Mouse (Mus musculus) kidney, embryonic 14.5 days (tissue): ENCODE data around the gene Scpep1. TPM values are rescaled to one million over a fixed set of nuclear protein-coding genes. Genes with fewer than 3 reads are reported as not detected.

Experiments
- ATAC-seq: fragments of 200-750 bp; cut with Nextera tagmentation; 2 replicates; pipeline ENCODE4 v1.8.0; 2017; ENCODE audit warnings: moderate number of reproducible peaks, mild to moderate bottlenecking, moderate TSS enrichment, moderate library complexity; ENCODE audit not compliant: low FRiP score, low TSS enrichment
- H3K27ac ChIP-seq: fragments of 300-500 bp; sonication (generic); 2 replicates; pipeline ENCODE4 v1.5.1; 2014; ENCODE audit warnings: low read depth, mild to moderate bottlenecking, low read length, moderate library complexity, mixed read lengths
- H3K27me3 ChIP-seq: fragments of 300-500 bp; sonication (generic); 2 replicates; pipeline ENCODE4 v1.6.1; 2014; ENCODE audit warnings: mild to moderate bottlenecking, low read length; ENCODE audit not compliant: control insufficient read depth, insufficient read depth
- H3K36me3 ChIP-seq: fragments of 300-500 bp; sonication (generic); 2 replicates; pipeline ENCODE4 v1.6.1; 2014; ENCODE audit warnings: low read length, mixed read lengths; ENCODE audit not compliant: control insufficient read depth, insufficient read depth
- H3K4me1 ChIP-seq: fragments of 300-500 bp; sonication (generic); 2 replicates; pipeline ENCODE4 v1.6.1; 2014; ENCODE audit warnings: low read length, mixed read lengths; ENCODE audit not compliant: control insufficient read depth, insufficient read depth
- H3K4me2 ChIP-seq: fragments of 300-500 bp; sonication (generic); replicated peaks from 2 replicates; pipeline ENCODE4 v1.6.1; 2014; ENCODE audit warnings: low read depth, mild to moderate bottlenecking, low read length
- H3K4me3 ChIP-seq: fragments of 300-500 bp; sonication (generic); 2 replicates; pipeline ENCODE4 v1.5.1; 2014; ENCODE audit warnings: mild to moderate bottlenecking, low read length
- H3K9ac ChIP-seq: fragments of 300-500 bp; sonication (generic); 2 replicates; pipeline ENCODE4 v1.6.1; 2014; ENCODE audit warnings: low read depth, mild to moderate bottlenecking, low read length, moderate library complexity
- H3K9me3 ChIP-seq: fragments of 300-500 bp; sonication (generic); 2 replicates; pipeline ENCODE4 v1.6.1; 2016; ENCODE audit warnings: low read length; ENCODE audit not compliant: control insufficient read depth
- WGBS: fragments of 180-500 bp; shearing (Covaris S2); extraction: QIAGEN DNeasy Blood & Tissue Kit; methylation state at CpG from one replicate; pipeline ENCODE4 v1.1.7; 2014; 5-methylcytosine and 5-hydroxymethylcytosine counted together
- polyA plus RNA-seq: library from polyadenylated mRNA; unstranded; fragments of >200 nt; fragmentation: Nextera tagmentation; extraction: Ambion mirVana; gene quantifications from 2 replicates; pipeline ENCODE4 v1.2.1, GENCODE M21; 2014

Scpep1 gene
- polyA plus RNA-seq, 1 experiment from 2014 or later, result 110 TPM

DNA sequence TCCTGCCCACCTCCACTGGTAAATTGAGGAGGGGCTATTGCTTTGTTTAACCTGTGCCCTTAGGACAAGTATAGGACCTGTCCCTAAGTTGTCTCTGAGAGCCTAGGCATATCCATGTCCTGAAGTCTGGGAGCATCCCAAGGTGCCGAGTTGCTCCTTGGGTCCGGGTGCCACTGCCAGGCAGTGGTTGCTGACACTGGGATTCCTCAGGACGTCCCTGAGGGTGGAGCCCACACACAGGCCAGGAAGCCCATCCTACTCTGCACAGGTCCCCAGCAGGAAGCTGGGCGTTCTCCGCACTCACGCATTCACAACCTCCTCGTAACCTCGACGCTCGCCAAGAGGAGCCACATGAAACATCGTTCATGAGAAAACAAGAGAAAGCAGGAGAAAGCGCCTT lies 13.8 kb downstream of the Scpep1 start:
- no peak overlapping the region for H3K4me3 ChIP-seq
- no peak overlapping the region for H3K4me2 ChIP-seq
- no peaks in the 10 kb centered on the region for H3K4me1 ChIP-seq
- H3K27me3 ChIP-seq, result no peaks in the 10 kb centered on the region
- ATAC-seq, result no peak
- peaks cover 17% of the 10 kb centered on the region; the same call in 1 of the 2 replicates for H3K36me3 ChIP-seq
- H3K9ac ChIP-seq, result no peak overlapping the region
- no peak overlapping the region for H3K27ac ChIP-seq
- H3K9me3 ChIP-seq, result no peaks in the 10 kb centered on the region
- 81% methylated on average over 12 of the region's 12 CpGs for WGBS

DNA sequence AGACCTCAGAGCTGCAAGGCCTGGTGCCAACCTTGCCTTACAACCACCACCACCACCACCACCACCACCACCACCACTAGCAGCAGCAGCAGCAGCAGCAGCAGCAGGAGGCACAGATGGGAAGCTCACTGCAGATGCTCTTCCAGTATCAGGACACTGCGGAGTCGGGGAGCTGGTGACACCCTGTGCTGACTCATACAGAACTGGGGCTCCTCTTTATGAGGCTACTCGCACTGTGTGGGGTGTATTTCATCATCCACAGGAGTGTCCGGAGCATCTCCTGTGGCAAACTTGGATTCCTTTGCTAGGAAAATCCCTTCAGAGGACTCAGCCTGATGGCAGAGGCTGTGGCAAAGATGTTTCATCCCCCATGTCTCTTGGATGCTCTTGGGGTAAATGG lies 15.6 kb downstream of the Scpep1 start:
- Histone ChIP-seq H3K4me2 (no peak overlapping the region), H3K27ac (no peak overlapping the region), H3K27me3 (no peaks in the 10 kb centered on the region), H3K9ac (no peak overlapping the region), H3K36me3 (peaks cover 26% of the 10 kb centered on the region), H3K9me3 (no peaks in the 10 kb centered on the region), H3K4me3 (no peak overlapping the region), H3K4me1 (no peaks in the 10 kb centered on the region)
- no peak for ATAC-seq
- 91% methylated on average over 4 of the region's 4 CpGs for WGBS

DNA sequence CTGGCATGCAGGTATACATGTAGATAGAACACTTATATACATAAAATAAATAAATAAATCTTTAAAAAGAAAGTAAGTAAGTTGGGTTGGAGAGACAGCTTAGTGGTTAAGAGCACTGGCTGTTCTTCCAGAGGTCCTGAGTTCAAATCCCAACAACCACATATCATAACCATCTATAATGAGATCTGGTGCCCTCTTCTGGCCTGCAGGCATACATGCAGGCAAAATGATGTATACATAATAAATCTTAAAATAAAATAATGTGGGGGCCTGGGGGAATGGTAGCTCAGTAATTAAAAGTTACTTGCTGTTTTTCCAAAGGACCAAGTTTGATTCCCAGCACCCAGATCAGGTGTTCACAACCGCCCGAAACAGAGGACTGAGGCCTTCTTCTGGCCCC lies 16.5 kb downstream of the Scpep1 start:
- Histone ChIP-seq H3K4me3 (no peak overlapping the region), H3K36me3 (peaks cover 31% of the 10 kb centered on the region), H3K4me1 (no peaks in the 10 kb centered on the region), H3K9me3 (no peaks in the 10 kb centered on the region), H3K4me2 (no peak overlapping the region), H3K27me3 (no peaks in the 10 kb centered on the region), H3K9ac (no peak overlapping the region), H3K27ac (no peak overlapping the region)
- ATAC-seq, result no peak
- WGBS, result 100% methylated on average over 2 of the region's 2 CpGs

DNA sequence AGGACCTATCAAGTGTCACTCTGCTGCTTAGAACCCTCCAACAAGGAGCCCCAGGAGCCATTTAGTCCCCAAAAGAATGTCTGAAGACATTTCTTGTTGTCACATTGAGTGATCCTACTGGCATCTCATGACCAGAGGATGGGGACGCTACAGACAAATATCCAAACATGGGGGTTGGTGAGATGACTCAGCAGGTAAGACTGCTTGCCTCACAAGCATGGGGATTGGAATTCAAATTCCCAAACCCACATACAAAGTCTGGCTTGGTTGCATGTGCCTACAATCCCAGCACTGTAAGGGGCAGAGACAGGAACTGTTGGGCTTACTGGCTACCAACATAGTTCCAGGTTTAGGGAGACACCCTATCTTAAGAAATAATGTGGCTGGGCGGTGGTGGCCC lies 17.4 kb downstream of the Scpep1 start:
- no peak overlapping the region for H3K9ac ChIP-seq
- H3K27me3 ChIP-seq, result no peaks in the 10 kb centered on the region
- 88% methylated on average over 2 of the region's 2 CpGs for WGBS
- no peaks in the 10 kb centered on the region for H3K9me3 ChIP-seq
- no peak overlapping the region for H3K4me3 ChIP-seq
- H3K27ac ChIP-seq, result no peak overlapping the region
- H3K36me3 ChIP-seq, result peaks cover 37% of the 10 kb centered on the region
- ATAC-seq, result no peak
- no peak overlapping the region for H3K4me2 ChIP-seq
- H3K4me1 ChIP-seq, result no peaks in the 10 kb centered on the region

DNA sequence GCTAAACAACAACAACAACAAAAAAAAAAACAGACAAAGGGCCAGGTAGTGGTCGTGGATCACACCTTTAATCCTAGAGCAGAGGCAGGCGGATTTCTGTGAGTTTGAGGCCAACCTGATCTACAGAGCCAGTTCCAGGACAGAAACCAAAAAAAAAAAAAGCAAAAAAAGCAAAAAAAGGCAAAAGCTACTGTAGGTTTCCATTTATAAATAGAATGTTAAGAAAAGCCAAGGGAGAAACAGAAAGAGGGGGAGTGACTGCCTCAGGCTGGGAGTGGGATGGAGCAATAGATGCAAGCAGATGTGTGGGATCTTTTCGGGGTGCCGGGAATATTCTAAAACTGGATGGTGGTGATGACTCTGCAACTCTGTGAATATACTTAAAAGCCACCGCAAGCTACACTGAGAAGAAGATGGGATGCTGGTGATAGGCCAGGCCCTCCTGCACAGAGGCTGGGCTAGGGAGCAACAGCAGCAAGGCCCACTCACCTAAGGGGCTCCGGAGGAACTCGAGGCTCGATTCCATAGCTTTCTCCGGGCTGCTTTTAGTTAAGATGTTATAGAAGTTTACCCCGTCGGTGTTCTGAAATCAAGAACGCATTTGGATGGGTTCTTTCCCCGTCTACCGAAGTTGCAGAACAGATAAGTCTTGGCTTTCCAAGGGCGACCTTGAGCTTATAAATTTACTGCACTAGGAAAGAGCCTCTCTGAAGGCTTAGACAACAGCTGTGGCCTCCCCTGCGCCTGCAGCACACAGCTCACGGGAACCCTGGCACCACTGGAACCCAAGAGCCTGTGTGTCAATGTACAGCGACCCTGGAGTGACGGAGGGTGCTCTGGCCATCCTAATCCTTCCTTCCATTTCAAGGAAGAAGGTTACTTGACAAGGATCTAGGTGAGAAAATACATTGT lies 20.9 kb downstream of the Scpep1 start:
- no peak overlapping the region for H3K4me2 ChIP-seq
- no peaks in the 10 kb centered on the region for H3K4me1 ChIP-seq
- WGBS, result 89% methylated on average over 19 of the region's 19 CpGs
- no peaks in the 10 kb centered on the region for H3K27me3 ChIP-seq
- no peak overlapping the region for H3K9ac ChIP-seq
- peaks cover 30% of the 10 kb centered on the region for H3K36me3 ChIP-seq
- ATAC-seq, result no peak
- no peak overlapping the region for H3K4me3 ChIP-seq
- no peak overlapping the region for H3K27ac ChIP-seq
- no peaks in the 10 kb centered on the region for H3K9me3 ChIP-seq

DNA sequence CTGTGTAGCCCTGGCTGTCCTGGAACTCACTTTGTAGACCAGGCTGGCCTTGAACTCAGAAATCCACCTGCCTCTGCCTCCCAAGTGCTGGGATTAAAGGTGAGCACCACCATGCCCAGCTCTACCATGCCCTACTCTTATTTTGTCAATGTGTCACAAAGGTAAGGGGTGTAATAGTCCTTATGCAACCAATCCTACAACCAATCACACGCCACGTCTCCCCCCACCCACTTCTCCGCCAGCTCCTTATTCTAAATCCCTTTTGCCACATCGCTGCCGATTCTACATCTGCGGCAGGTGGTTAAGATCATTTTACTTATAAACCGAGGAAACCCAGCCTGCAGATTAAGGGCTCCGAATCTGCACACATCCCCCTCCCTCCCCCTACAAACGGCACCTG lies 22.2 kb downstream of the Scpep1 start:
- no peak overlapping the region for H3K4me2 ChIP-seq
- no peak for ATAC-seq
- H3K9me3 ChIP-seq, result no peaks in the 10 kb centered on the region
- no peak overlapping the region for H3K27ac ChIP-seq
- no peak overlapping the region for H3K9ac ChIP-seq
- no peak overlapping the region for H3K4me3 ChIP-seq
- H3K27me3 ChIP-seq, result no peaks in the 10 kb centered on the region
- H3K4me1 ChIP-seq, result no peaks in the 10 kb centered on the region
- peaks cover 39% of the 10 kb centered on the region for H3K36me3 ChIP-seq
- 93% methylated on average over 9 of the region's 9 CpGs for WGBS

DNA sequence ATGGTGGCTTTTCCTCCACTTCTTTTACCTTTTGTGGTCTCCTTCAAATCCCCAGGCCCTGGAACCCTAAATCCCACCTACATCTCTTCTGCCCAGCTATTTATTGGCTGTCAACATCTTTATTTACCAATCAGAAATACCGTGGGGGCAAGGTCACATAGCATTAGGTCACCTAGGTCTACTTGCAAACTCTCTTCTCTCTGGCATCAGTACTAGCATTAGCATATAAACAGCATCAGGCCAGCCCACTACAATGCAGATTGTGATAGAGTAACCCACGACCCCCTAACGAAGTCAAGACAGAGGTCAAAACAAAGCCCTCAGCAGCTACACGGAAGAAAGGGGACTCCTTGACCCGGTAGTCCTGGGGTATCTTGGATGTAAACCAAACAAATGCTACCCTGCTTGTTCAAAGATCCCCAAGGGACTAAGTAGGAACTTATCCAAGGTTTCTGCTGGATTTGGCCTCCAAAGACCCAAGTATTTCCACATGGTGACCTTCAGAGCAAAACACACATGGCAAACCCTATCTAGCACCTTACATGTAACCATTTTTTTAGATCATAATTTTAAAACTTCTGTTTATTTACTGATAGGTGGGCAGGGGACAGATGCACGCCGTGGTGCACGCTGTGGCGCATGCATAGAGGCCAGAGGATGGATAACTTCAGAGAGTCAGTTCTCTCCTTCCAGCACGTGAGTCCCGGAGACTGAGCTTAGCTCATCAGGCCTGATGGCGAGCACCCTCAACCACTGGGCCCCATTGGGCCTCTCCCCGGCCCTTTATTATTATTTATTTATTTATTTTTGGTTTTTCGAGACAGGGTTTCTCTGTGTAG lies 23.4 kb downstream of the Scpep1 start:
- no peak overlapping the region for H3K4me2 ChIP-seq
- WGBS, result 81% methylated on average over 14 of the region's 14 CpGs
- no peaks in the 10 kb centered on the region for H3K27me3 ChIP-seq
- H3K9me3 ChIP-seq, result no peaks in the 10 kb centered on the region
- peaks cover 42% of the 10 kb centered on the region for H3K36me3 ChIP-seq
- no peak for ATAC-seq
- no peak overlapping the region for H3K27ac ChIP-seq
- H3K9ac ChIP-seq, result no peak overlapping the region
- no peak overlapping the region for H3K4me3 ChIP-seq
- H3K4me1 ChIP-seq, result no peaks in the 10 kb centered on the region

DNA sequence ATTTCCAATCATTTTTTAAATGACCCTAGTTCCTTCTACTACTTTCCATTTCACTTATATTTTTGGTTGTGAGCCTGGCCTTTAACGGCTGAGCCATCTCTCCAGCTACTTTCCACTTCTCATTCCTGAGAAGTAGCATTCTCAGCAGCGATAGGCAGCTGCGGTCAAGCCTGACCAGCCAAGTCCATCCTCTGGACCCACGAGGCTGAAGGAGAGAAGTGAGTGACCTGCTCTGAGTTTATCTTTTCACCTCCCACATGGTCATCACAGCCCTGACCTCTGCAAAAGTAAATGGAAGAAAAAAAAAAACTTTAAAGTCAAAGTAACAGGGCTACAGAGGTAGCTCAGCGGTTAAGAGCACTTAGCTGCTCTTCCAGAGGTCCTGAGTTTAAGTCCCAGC lies 28.7 kb downstream of the Scpep1 start:
- Histone ChIP-seq H3K9ac (no peak overlapping the region), H3K4me1 (no peaks in the 10 kb centered on the region), H3K27me3 (no peaks in the 10 kb centered on the region), H3K36me3 (peaks cover 32% of the 10 kb centered on the region), H3K9me3 (no peaks in the 10 kb centered on the region), H3K4me3 (no peak overlapping the region), H3K27ac (no peak overlapping the region), H3K4me2 (no peak overlapping the region)
- WGBS, result 67% methylated on average over 5 of the region's 5 CpGs
- ATAC-seq, result no peak
